Mouse (Mus musculus) adrenal gland, postnatal 10 days (tissue): ENCODE data around the gene Stum. TPM values are rescaled to one million over a fixed set of nuclear protein-coding genes. Genes with fewer than 3 reads are reported as not detected.

ENCODE experiments used
- DNase-seq: peaks from one replicate; pipeline ENCODE4 v3.0.0; 2021; ENCODE audit warnings: mixed read lengths
- total RNA-seq, 2 experiments: library from RNA; stranded (reverse); gene quantifications; 2 replicates each; pipeline ENCODE4 v1.2.3; 2021

The Stum gene
- total RNA-seq, 2 experiments from 2014 or later, result 1.1 to 1.5 TPM

GRCm38 (mm10) chr1:180428871-180429270, 54.4 kb downstream of the Stum start:
- DNase-seq, result no peak

- DNase-seq, result peak; percentile 79
Measured at GRCm38 (mm10) chr1:180428101-180428712, 55.1 kb downstream of the Stum start.

- DNase-seq, result no peak
Measured at GRCm38 (mm10) chr1:180427685-180428084, 55.6 kb downstream of the Stum start.

- no peak for DNase-seq
Measured at GRCm38 (mm10) chr1:180426405-180426804, 56.9 kb downstream of the Stum start.

GRCm38 (mm10) chr1:180423931-180424330, 59.4 kb downstream of the Stum start:
- DNase-seq, result no peak

- DNase-seq, result no peak
Measured at GRCm38 (mm10) chr1:180423008-180423639, 60.2 kb downstream of the Stum start.

GRCm38 (mm10) chr1:180422076-180422828, 61.1 kb downstream of the Stum start:
- peak; percentile 83 for DNase-seq

GRCm38 (mm10) chr1:180421165-180421909, 62.0 kb downstream of the Stum start:
- no peak for DNase-seq

GRCm38 (mm10) chr1:180420496-180421164, 62.7 kb downstream of the Stum start:
- DNase-seq, result peak; percentile 67

- no peak for DNase-seq
Measured at GRCm38 (mm10) chr1:180419059-180419458, 64.2 kb downstream of the Stum start.

GRCm38 (mm10) chr1:180417118-180417517, 66.2 kb downstream of the Stum start:
- no peak for DNase-seq

- DNase-seq, result no peak
Measured at GRCm38 (mm10) chr1:180415836-180416235, 67.5 kb downstream of the Stum start.

- no peak for DNase-seq
Measured at GRCm38 (mm10) chr1:180415064-180415463, 68.2 kb downstream of the Stum start.

GRCm38 (mm10) chr1:180410306-180410705, 73.0 kb downstream of the Stum start:
- DNase-seq, result no peak

GRCm38 (mm10) chr1:180409771-180410170, 73.5 kb downstream of the Stum start:
- DNase-seq, result no peak

- DNase-seq, result peak; percentile 72
Measured at GRCm38 (mm10) chr1:180408832-180409231, 74.5 kb downstream of the Stum start.

- no peak for DNase-seq
Measured at GRCm38 (mm10) chr1:180407727-180408719, 75.3 kb downstream of the Stum start.

- peak; percentile 84 for DNase-seq
Measured at GRCm38 (mm10) chr1:180407171-180407671, 76.1 kb downstream of the Stum start.

- DNase-seq, result no peak
Measured at GRCm38 (mm10) chr1:180406336-180407035, 76.8 kb downstream of the Stum start.
